Mouse (Mus musculus) heart, postnatal 0 days (tissue): Measurements from ENCODE around the gene Cfap45. TPM values are rescaled to one million over a fixed set of nuclear protein-coding genes. Genes with fewer than 3 reads are reported as not detected.

Experiments
- ATAC-seq: fragments of 200-750 bp; cut with Nextera tagmentation; 2 replicates; pipeline ENCODE4 v1.8.0; 2017; ENCODE audit warnings: low read depth, moderate number of reproducible peaks, moderate library complexity; ENCODE audit not compliant: insufficient read depth
- DNase-seq: peaks from one replicate; pipeline ENCODE4 v3.0.0-alpha.2; 2016; ENCODE audit warnings: low spot score
- H3K27ac ChIP-seq: fragments of 300-500 bp; sonication (generic); 2 replicates; pipeline ENCODE4 v1.5.1; 2014; ENCODE audit warnings: low read depth, mild to moderate bottlenecking
- H3K27me3 ChIP-seq: fragments of 300-500 bp; sonication (generic); 2 replicates; pipeline ENCODE4 v1.6.1; 2014; ENCODE audit warnings: low read length, mixed read lengths; ENCODE audit not compliant: control insufficient read depth, insufficient read depth
- H3K36me3 ChIP-seq: fragments of 300-500 bp; sonication (generic); replicated peaks from 2 replicates; pipeline ENCODE4 v1.6.1; 2014; ENCODE audit warnings: low read length, mixed read lengths; ENCODE audit not compliant: control insufficient read depth, insufficient read depth
- H3K4me1 ChIP-seq: fragments of 300-500 bp; sonication (generic); 2 replicates; pipeline ENCODE4 v1.6.1; 2014; ENCODE audit warnings: antibody characterized with exemption; ENCODE audit not compliant: control insufficient read depth, insufficient read depth
- H3K4me2 ChIP-seq: fragments of 300-500 bp; sonication (generic); 2 replicates; pipeline ENCODE4 v1.6.1; 2014; ENCODE audit warnings: low read depth, mild to moderate bottlenecking, low read length, moderate library complexity
- H3K4me3 ChIP-seq: fragments of 300-500 bp; sonication (generic); 2 replicates; pipeline ENCODE4 v1.5.1; 2014; ENCODE audit warnings: low read depth, low read length
- H3K9ac ChIP-seq: fragments of 300-500 bp; sonication (generic); replicated peaks from 2 replicates; pipeline ENCODE4 v1.6.1; 2014; ENCODE audit warnings: low read depth, low read length, mixed read lengths
- H3K9me3 ChIP-seq: fragments of 300-500 bp; sonication (generic); replicated peaks from 2 replicates; pipeline ENCODE4 v1.6.1; 2016; ENCODE audit warnings: low read length; ENCODE audit not compliant: control insufficient read depth
- CTCF ChIP-seq: IDR thresholded peaks from 2 replicates; pipeline ENCODE4 v1.5.1; 2016; ENCODE audit warnings: antibody characterized with exemption, control low read depth, low read depth
- EP300 ChIP-seq: IDR thresholded peaks from 2 replicates; pipeline ENCODE4 v1.6.1; 2016; ENCODE audit warnings: antibody characterized with exemption, low read depth
- WGBS: fragments of 180-500 bp; shearing (Covaris S2); extraction: QIAGEN DNeasy Blood & Tissue Kit; methylation state at CpG from one replicate; pipeline ENCODE4 v1.1.7; 2014; 5-methylcytosine and 5-hydroxymethylcytosine counted together
- polyA plus RNA-seq: library from polyadenylated mRNA; unstranded; fragments of >200 nt; fragmentation: Nextera tagmentation; extraction: Ambion mirVana; gene quantifications from 2 replicates; pipeline ENCODE4 v1.2.1, GENCODE M21; 2015
- total RNA-seq: library from RNA; depleted of rRNA; stranded (reverse); fragments of >200 nt; gene quantifications from 2 replicates; pipeline ENCODE4 v1.2.3, GENCODE M21; 2014; ENCODE audit warnings: low replicate concordance

The Cfap45 gene
- total and polyA plus RNA-seq, 2 experiments from 2014 or later = 2.6 to 6.6 TPM

- Histone ChIP-seq H3K4me3 (peak overlapping the region; percentile 65), H3K9me3 (no peaks in the 10 kb centered on the region), H3K36me3 (peaks cover 29% of the 10 kb centered on the region), H3K27me3 (no peaks in the 10 kb centered on the region), H3K4me2 (peak overlapping the region; percentile 63), H3K4me1 (peaks cover 24% of the 10 kb centered on the region), H3K9ac (peak overlapping the region; percentile 81), H3K27ac (peak overlapping the region; percentile 92)
- no peak for TF ChIP-seq EP300
- TF ChIP-seq CTCF = no peak
- DNase-seq (peak; percentile 41), ATAC-seq (no peak)
- WGBS = 39% methylated on average over 13 of the region's 13 CpGs
These were observed 18.2 kb upstream of the Cfap45 start for GRCm38 (mm10) chr1:172502145-172503110.

DNA sequence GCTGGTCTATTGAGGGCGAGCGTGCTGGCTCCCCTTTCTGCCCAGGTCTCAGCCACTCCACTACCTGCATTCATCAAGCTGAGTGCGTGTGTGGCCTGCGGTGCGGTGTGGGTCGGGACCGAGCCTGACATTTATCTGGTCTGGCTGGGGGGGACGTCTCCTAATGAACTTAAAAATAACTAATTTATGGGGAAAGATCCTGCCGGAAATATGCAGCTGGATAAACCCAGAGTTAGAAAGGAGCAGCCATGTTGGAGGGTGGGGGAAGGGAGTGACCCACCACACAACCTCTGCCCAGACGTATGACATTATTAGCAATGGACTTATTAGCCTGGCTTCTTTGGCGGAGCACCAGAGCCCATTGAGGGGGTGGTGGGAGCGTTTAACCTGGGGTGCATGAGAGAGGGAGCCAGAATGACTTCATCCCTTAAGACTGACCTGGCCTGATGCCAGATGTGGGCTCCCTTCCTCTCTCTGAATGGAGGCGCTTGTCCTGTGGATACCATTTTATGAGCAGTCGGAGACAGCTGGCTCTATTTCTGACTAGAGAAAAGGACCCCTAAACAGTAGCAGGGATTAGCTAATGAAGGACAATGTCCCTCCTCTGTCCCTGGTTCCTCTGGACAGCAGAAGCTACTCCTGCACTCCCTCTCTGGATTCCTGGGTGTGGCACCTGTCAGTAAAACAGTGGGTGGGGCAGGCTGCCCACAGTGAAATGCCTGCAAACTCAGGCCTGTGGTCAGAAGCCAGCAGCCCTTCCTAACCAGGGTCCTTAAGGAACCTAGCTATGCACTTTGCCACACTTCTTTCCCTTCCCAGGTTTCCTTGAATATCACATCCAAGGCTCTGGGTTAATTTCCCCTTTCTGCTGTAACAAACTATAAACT is 17.2 kb upstream of the Cfap45 start:
- TF ChIP-seq CTCF (no peak), EP300 (no peak)
- H3K36me3 ChIP-seq = peaks cover 38% of the 10 kb centered on the region
- peak overlapping the region; percentile 92 for H3K27ac ChIP-seq
- peaks cover 32% of the 10 kb centered on the region for H3K4me1 ChIP-seq
- WGBS = 19% methylated on average over 14 of the region's 14 CpGs
- no peaks in the 10 kb centered on the region for H3K9me3 ChIP-seq
- DNase-seq (peak; percentile 49), ATAC-seq (no peak)
- no peaks in the 10 kb centered on the region for H3K27me3 ChIP-seq
- H3K4me2 ChIP-seq = peak overlapping the region; percentile 63
- peak overlapping the region; percentile 18 for H3K9ac ChIP-seq
- H3K4me3 ChIP-seq = peak overlapping the region; percentile 65

DNA sequence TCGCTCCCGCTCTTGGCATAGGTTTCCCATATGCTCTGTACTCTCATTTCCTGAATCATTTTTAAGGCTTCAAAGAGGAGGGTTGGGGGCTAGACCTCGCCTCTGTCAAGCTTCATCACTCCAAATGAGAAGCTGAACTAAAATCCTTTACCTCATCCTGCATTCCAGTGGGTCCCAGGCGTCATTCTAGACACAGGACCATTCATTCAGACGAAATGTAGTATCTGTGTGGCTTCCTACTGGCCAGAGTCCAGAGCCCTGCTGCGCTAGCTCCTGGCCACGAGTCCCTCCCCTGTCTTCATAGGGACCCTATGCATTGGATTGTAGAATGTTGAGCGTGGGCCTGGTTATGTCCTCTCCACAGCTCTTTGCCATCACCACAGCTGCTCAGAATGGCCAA is 15.8 kb upstream of the Cfap45 start:
- no peak for ATAC-seq
- no peak overlapping the region for H3K9ac ChIP-seq
- peaks cover 44% of the 10 kb centered on the region for H3K36me3 ChIP-seq
- H3K27ac ChIP-seq = no peak overlapping the region
- no peak for TF ChIP-seq EP300
- no peak for TF ChIP-seq CTCF
- no peaks in the 10 kb centered on the region for H3K27me3 ChIP-seq
- H3K4me2 ChIP-seq = peak overlapping the region; percentile 63; the same call in 1 of the 2 replicates
- H3K4me1 ChIP-seq = peaks cover 26% of the 10 kb centered on the region
- 0 out of 2 replicates have a peak overlapping the region, but pooled peaks have one; percentile 18 for H3K4me3 ChIP-seq
- 55% methylated on average over 8 of the region's 8 CpGs for WGBS
- no peaks in the 10 kb centered on the region for H3K9me3 ChIP-seq
- no peak for DNase-seq

DNA sequence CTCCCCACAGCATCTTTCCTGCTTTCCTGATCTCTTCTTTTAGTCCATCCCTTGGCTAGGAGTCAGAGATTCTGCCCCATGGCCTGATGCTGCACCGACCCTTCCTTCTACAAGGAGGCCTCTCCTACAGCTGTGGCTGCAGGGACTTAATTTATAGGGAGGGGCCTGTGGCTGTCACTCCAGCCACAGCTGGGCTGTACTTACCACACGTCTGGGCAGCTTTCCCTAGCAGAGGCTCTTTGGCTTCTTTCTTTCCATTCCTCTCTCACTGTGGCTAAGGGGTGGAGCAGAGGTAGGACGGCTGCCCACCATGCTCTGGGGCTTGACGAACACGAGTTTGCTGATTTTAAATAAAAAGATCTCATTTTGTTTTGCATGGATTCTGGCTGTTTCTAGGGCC is 13.6 kb upstream of the Cfap45 start:
- Histone ChIP-seq H3K9ac (no peak overlapping the region), H3K4me1 (peaks cover 21% of the 10 kb centered on the region), H3K36me3 (peaks cover 44% of the 10 kb centered on the region), H3K4me3 (no peak overlapping the region), H3K9me3 (no peaks in the 10 kb centered on the region), H3K27me3 (no peaks in the 10 kb centered on the region), H3K27ac (peak overlapping the region; percentile 26; the same call in 1 of the 2 replicates), H3K4me2 (no peak overlapping the region)
- DNase-seq (no peak), ATAC-seq (no peak)
- 56% methylated on average over 5 of the region's 5 CpGs for WGBS
- no peak for TF ChIP-seq CTCF
- TF ChIP-seq EP300 = no peak

- H3K4me2 ChIP-seq = no peak overlapping the region
- DNase-seq = no peak
- peaks cover 20% of the 10 kb centered on the region for H3K4me1 ChIP-seq
- H3K36me3 ChIP-seq = peaks cover 44% of the 10 kb centered on the region
- no peak overlapping the region for H3K9ac ChIP-seq
- no peak for ATAC-seq
- whole genome bisulfite sequencing = 72% methylated on average over 3 of the region's 3 CpGs
- no peaks in the 10 kb centered on the region for H3K27me3 ChIP-seq
- TF ChIP-seq EP300 = no peak
- TF ChIP-seq CTCF = no peak
- H3K27ac ChIP-seq = peak overlapping the region; percentile 26; the same call in 1 of the 2 replicates
- H3K4me3 ChIP-seq = no peak overlapping the region
- H3K9me3 ChIP-seq = no peaks in the 10 kb centered on the region
These were observed 12.9 kb upstream of the Cfap45 start for GRCm38 (mm10) chr1:172507701-172508100.
